Mouse (Mus musculus): ENCODE data around the gene 1700025F22Rik.

- no peak for TF ChIP-seq POLR2A (IDR thresholded peaks at IDR 0.05; ENCODE audit: extremely low read depth, insufficient read depth, low read length)
- TF ChIP-seq CTCF (IDR thresholded peaks at IDR 0.05; ENCODE audit: low read depth, low read length) = no peak
Observed at GRCm38 (mm10) chr19:11192552-11192951, 27.4 kb upstream of the 1700025F22Rik start.

Measured in liver, adult 2 months (tissue).